In genomic region chr15:100815310-100815709, GRCm38 (mm10) we compare ENCODE assay signal across 17 mouse cellular contexts. TPM values are rescaled to one million over a fixed set of nuclear protein-coding genes. Genes with fewer than 3 reads are reported as not detected.
A peak's percentile ranks its signal among the peaks of the same experiment; 100 is the strongest.
DNase-seq lines count a peak whose midpoint lies in the region; ATAC-seq and TF ChIP-seq lines count a peak whose summit lies in the region.
"Had no signal": no experiment of that assay in that cellular context is flagged by ENCODE, and none has a peak within 500 bp of the region (broad histone marks: within the 10 kb centered on the region; RNA-seq: fewer than 3 reads in every experiment).

No protein-coding gene starts in this region.

- H3K4me3 ChIP-seq in gastrocnemius, adult 2 months, result no peak overlapping the region
- H3K4me3 ChIP-seq in left cerebral cortex, adult 2 months, result no peak overlapping the region
- no peak overlapping the region for H3K4me3 ChIP-seq in brown adipose tissue, adult 24 weeks (ENCODE audit: insufficient read depth, low read depth, low read length)
- no peak overlapping the region for H3K4me3 ChIP-seq in limb, embryonic 15.5 days
- no peak overlapping the region for H3K4me3 ChIP-seq in midbrain, embryonic 15.5 days
- H3K4me3 ChIP-seq: liver, embryonic 15.5 days; neural tube, embryonic 15.5 days had no signal

- 0 out of 2 replicates have a peak, but pooled peaks cover 2% of the 10 kb centered on the region for H3K4me1 ChIP-seq in brown adipose tissue, adult 24 weeks (ENCODE audit: control insufficient read depth, insufficient read depth, insufficient read length, low read length)
- peaks cover 20% of the 10 kb centered on the region for H3K4me1 ChIP-seq in limb, embryonic 15.5 days
- no peaks in the 10 kb centered on the region; the same call in 1 of the 2 replicates for H3K4me1 ChIP-seq in midbrain, embryonic 15.5 days
- H3K4me1 ChIP-seq: neural tube, embryonic 15.5 days had no signal

- no peak overlapping the region for H3K9ac ChIP-seq in limb, embryonic 15.5 days
- no peak overlapping the region for H3K9ac ChIP-seq in midbrain, embryonic 15.5 days
- H3K9ac ChIP-seq: liver, embryonic 15.5 days; neural tube, embryonic 15.5 days had no signal

- intact Hi-C loops in gastrocnemius, adult 2 months (cut with DNase I), result no loop called here
- intact Hi-C loops in left cerebral cortex, adult 2 months (cut with DNase I), result no loop called here

- 59% methylated on average over 8 of the region's 8 CpGs for WGBS in limb, embryonic 15.5 days
- 87% methylated on average over 8 of the region's 8 CpGs for WGBS in midbrain, embryonic 15.5 days

- no peak for TF ChIP-seq CTCF in gastrocnemius, adult 2 months (IDR thresholded peaks at IDR 0.05)
- TF ChIP-seq CTCF in left cerebral cortex, adult 2 months (IDR thresholded peaks at IDR 0.05), result no peak

- H3K9me3 ChIP-seq in limb, embryonic 15.5 days, result no peaks in the 10 kb centered on the region
- no peaks in the 10 kb centered on the region for H3K9me3 ChIP-seq in midbrain, embryonic 15.5 days
- H3K9me3 ChIP-seq: liver, embryonic 15.5 days; neural tube, embryonic 15.5 days had no signal

- H3K27ac ChIP-seq in gastrocnemius, adult 2 months, result peak overlapping the region; percentile 65
- peak overlapping the region; percentile 72 for H3K27ac ChIP-seq in left cerebral cortex, adult 2 months
- peak overlapping the region; percentile 75 for H3K27ac ChIP-seq in brown adipose tissue, adult 24 weeks (replicated peaks; ENCODE audit: low read depth, low read length)
- peak overlapping the region; percentile 35 for H3K27ac ChIP-seq in limb, embryonic 15.5 days
- no peak overlapping the region for H3K27ac ChIP-seq in midbrain, embryonic 15.5 days
- H3K27ac ChIP-seq: liver, embryonic 15.5 days; neural tube, embryonic 15.5 days had no signal

- H3K36me3 ChIP-seq in limb, embryonic 15.5 days, result no peaks in the 10 kb centered on the region
- H3K36me3 ChIP-seq in midbrain, embryonic 15.5 days (replicated peaks), result peaks cover 35% of the 10 kb centered on the region
- H3K36me3 ChIP-seq: liver, embryonic 15.5 days had no signal

- no peak for ATAC-seq in limb, embryonic 15.5 days (ENCODE audit: insufficient number of reproducible peaks, low FRiP score, low TSS enrichment, low read depth)
- ATAC-seq in midbrain, embryonic 15.5 days (replicated peaks), result no peak
- ATAC-seq: midbrain, embryonic 16.5 days had no signal

- 0 out of 2 replicates have a peak overlapping the region, but pooled peaks have one; percentile 21 for H3K4me2 ChIP-seq in limb, embryonic 15.5 days
- no peak overlapping the region for H3K4me2 ChIP-seq in midbrain, embryonic 15.5 days
- H3K4me2 ChIP-seq: liver, embryonic 15.5 days; neural tube, embryonic 15.5 days had no signal

- no peak for DNase-seq in gastrocnemius, adult 2 months
- no peak for DNase-seq in gastrocnemius, adult 8-10 months (ENCODE audit: low spot score in 2 of 2)
- DNase-seq in left cerebral cortex, adult 2 months (ENCODE audit: extremely low spot score in 1 of 2, low spot score in 2 of 2), result no peak
- no peak for DNase-seq in left cerebral cortex, adult 9 months (ENCODE audit: low spot score in 2 of 2)
- DNase-seq: cerebellum, adult 8-10 months; gastrocnemius, postnatal 14 days; kidney, adult 11 months; right cerebral cortex, postnatal 14 days; spleen, adult 18-20 months; thymus, postnatal 36 days had no signal

- no peaks in the 10 kb centered on the region for H3K27me3 ChIP-seq in limb, embryonic 15.5 days
- peaks cover 18% of the 10 kb centered on the region; the same call in 1 of the 2 replicates for H3K27me3 ChIP-seq in midbrain, embryonic 15.5 days (replicated peaks)
- H3K27me3 ChIP-seq: neural tube, embryonic 15.5 days had no signal

RNA-seq across cellular contexts. Expression of gene Slc4a8, which starts 53.8 kb away (rescaled TPM):
- 1 to 10 TPM; 1.5 to 1.9 TPM for total RNA-seq in gastrocnemius, adult 2 months (2021)
- 1 to 10 TPM in 2 of 4 experiments, under 1 TPM in 2; 0.65 to 1.6 (median 1.2) TPM for total RNA-seq in gastrocnemius, adult 8-10 months (2022)
- 10 to 100 TPM; 78.4 to 79.0 TPM for total RNA-seq in left cerebral cortex, adult 2 months (2021)
- polyA plus RNA-seq in brown adipose tissue, adult 24 weeks (2012; ENCODE audit: insufficient read depth, insufficient read length, missing spikeins), result 0.91 and 3.2 TPM in 2 replicates
- 3.2 and 3.7 TPM in 2 replicates for polyA plus RNA-seq in limb, embryonic 15.5 days (2015; fragmentation: Nextera tagmentation; extraction: Ambion mirVana)
- 28.7 and 33.0 TPM in 2 replicates for polyA plus RNA-seq in midbrain, embryonic 15.5 days (2015; fragmentation: Nextera tagmentation; extraction: Ambion mirVana)

RNA-seq across cellular contexts. Expression of gene Scn8a, which starts 54.3 kb away (rescaled TPM):
- under 1 TPM; 0.03 to 0.14 TPM for total RNA-seq in gastrocnemius, adult 2 months (2021)
- under 1 TPM in 3 of 4 experiments, not detected in 1; 0.12 to 0.22 (median 0.20) TPM for total RNA-seq in gastrocnemius, adult 8-10 months (2022)
- total RNA-seq in left cerebral cortex, adult 2 months (2021), result 100 to 1,000 TPM; 250 to 260 TPM
- polyA plus RNA-seq in brown adipose tissue, adult 24 weeks (2012; ENCODE audit: insufficient read depth, insufficient read length, missing spikeins), result 1.3 TPM in 1 of 2 replicates, not detected in the other
- 1.3 and 3.1 TPM in 2 replicates for polyA plus RNA-seq in limb, embryonic 15.5 days (2015; fragmentation: Nextera tagmentation; extraction: Ambion mirVana)
- polyA plus RNA-seq in midbrain, embryonic 15.5 days (2015; fragmentation: Nextera tagmentation; extraction: Ambion mirVana), result 20.0 and 22.7 TPM in 2 replicates
- total RNA-seq: megakaryocyte-erythroid progenitor cell, adult 5-6 weeks had no signal

Comparison
In these comparisons a context has a peak if more than half of its experiments do, and no peak if none do; other contexts are left out.
1. RNA of gene Slc4a8, which starts 53.8 kb away (total RNA-seq): 78.4 to 79.0 TPM in left cerebral cortex, adult 2 months; 1.5 to 1.9 TPM in gastrocnemius, adult 2 months and 0.65 to 1.6 TPM in gastrocnemius, adult 8-10 months; every median in the first group is over 10 times any median in the second.
2. RNA of gene Scn8a, which starts 54.3 kb away (total RNA-seq): 250 to 260 TPM in left cerebral cortex, adult 2 months; 0.12 to 0.22 TPM in gastrocnemius, adult 8-10 months and 0.03 to 0.14 TPM in gastrocnemius, adult 2 months; every median in the first group is over 100 times any median in the second.